Mouse (Mus musculus) MEL (cell line): ENCODE measurements around the gene Pknox2. TPM values are rescaled to one million over a fixed set of nuclear protein-coding genes. Genes with fewer than 3 reads are reported as not detected.

Experiments used
- DNase-seq: peaks from one replicate; pipeline ENCODE4 v3.0.0; 2011; ENCODE audit warnings: low read depth, low spot score
- H3K27ac ChIP-seq: 2 replicates; pipeline ENCODE4 v1.5.1; 2012; ENCODE audit warnings: low read depth, mild to moderate bottlenecking, control low read depth, low read length, moderate library complexity; ENCODE audit not compliant: control insufficient read depth
- H3K27me3 ChIP-seq, 2 experiments: fragments of 150-350 bp in 1 of 2; sonication (generic) in 1 of 2; 2 replicates each; pipeline ENCODE4 v1.6.1; 2012; ENCODE audit warnings: low read length in 2 of 2, mild to moderate bottlenecking in 2 of 2, improper control_type of control experiment in 1 of 2, moderate library complexity in 1 of 2; ENCODE audit not compliant: insufficient read depth in 2 of 2, control insufficient read depth in 1 of 2
- H3K36me3 ChIP-seq, 2 experiments: 2 replicates each; pipeline ENCODE4 v1.6.1; 2012 to 2014; ENCODE audit warnings: low read length in 2 of 2, improper control_type of control experiment in 1 of 2, inconsistent platforms in 1 of 2, mild to moderate bottlenecking in 1 of 2; ENCODE audit not compliant: insufficient read depth in 2 of 2, control insufficient read depth in 1 of 2
- H3K4me1 ChIP-seq, 2 experiments: fragments of 150-350 bp in 1 of 2; sonication (generic) in 1 of 2; 2 replicates each; pipeline ENCODE4 v1.6.1; 2012; ENCODE audit warnings: low read length in 2 of 2, improper control_type of control experiment in 1 of 2, mild to moderate bottlenecking in 1 of 2; ENCODE audit not compliant: insufficient read depth in 2 of 2, control insufficient read depth in 1 of 2
- H3K4me3 ChIP-seq, 2 experiments: fragments of 150-350 bp in 1 of 2; sonication (generic) in 1 of 2; 2 replicates each; pipeline ENCODE4 v1.5.1; 2012; ENCODE audit warnings: low read depth in 2 of 2, low read length in 2 of 2, mild to moderate bottlenecking in 2 of 2, moderate library complexity in 2 of 2, control low read depth in 1 of 2, improper control_type of control experiment in 1 of 2; ENCODE audit not compliant: control insufficient read depth in 1 of 2, insufficient read depth in 1 of 2
- H3K79me2 ChIP-seq: 2 replicates; pipeline ENCODE4 v1.6.1; 2012; ENCODE audit warnings: mild to moderate bottlenecking, low read length, moderate library complexity; ENCODE audit not compliant: control insufficient read depth, poor library complexity, insufficient read depth
- H3K9ac ChIP-seq: 2 replicates; pipeline ENCODE4 v1.6.1; 2012; ENCODE audit warnings: low read depth, mild to moderate bottlenecking, control low read depth, low read length, moderate library complexity; ENCODE audit not compliant: control insufficient read depth, poor library complexity, severe bottlenecking
- H3K9me3 ChIP-seq: fragments of 150-350 bp; sonication (generic); replicated peaks from 2 replicates; pipeline ENCODE4 v1.6.1; 2012; ENCODE audit warnings: mild to moderate bottlenecking, low read length, improper control_type of control experiment, moderate library complexity; ENCODE audit not compliant: insufficient read depth
- E2F4 ChIP-seq: IDR thresholded peaks from 2 replicates; pipeline ENCODE4 v1.6.1; 2011; ENCODE audit warnings: low read depth, low read length, improper control_type of control experiment, borderline replicate concordance
- EP300 ChIP-seq, 2 experiments: IDR thresholded peaks; 2 replicates each; pipeline ENCODE4 v1.6.1; 2011; ENCODE audit warnings: improper control_type of control experiment in 2 of 2, low read length in 2 of 2, low read depth in 1 of 2, mild to moderate bottlenecking in 1 of 2
- ETS1 ChIP-seq: IDR thresholded peaks from 2 replicates; pipeline ENCODE4 v1.6.1; 2012; ENCODE audit warnings: low read depth, mild to moderate bottlenecking, inconsistent platforms, low read length, improper control_type of control experiment, moderate library complexity
- KAT2A ChIP-seq: conservative IDR thresholded peaks from 2 replicates; pipeline ENCODE4 v1.6.1; 2012; ENCODE audit warnings: low read depth, low read length, improper control_type of control experiment, inconsistent platforms
- MAFK ChIP-seq: IDR thresholded peaks from 2 replicates; pipeline ENCODE4 v1.6.1; 2011; ENCODE audit warnings: low read depth, mild to moderate bottlenecking, low read length, improper control_type of control experiment, borderline replicate concordance
- MEF2A ChIP-seq: IDR thresholded peaks from 2 replicates; pipeline ENCODE4 v1.6.1; 2014; ENCODE audit warnings: low read depth, mild to moderate bottlenecking, inconsistent platforms, low read length, improper control_type of control experiment; ENCODE audit not compliant: poor library complexity, insufficient replicate concordance, severe bottlenecking; ENCODE audit errors: extremely low read depth
- SIN3A ChIP-seq: IDR thresholded peaks from 2 replicates; pipeline ENCODE4 v1.6.1; 2012; ENCODE audit warnings: low read length, improper control_type of control experiment, inconsistent platforms
- TAL1 ChIP-seq: IDR thresholded peaks from 2 replicates; pipeline ENCODE4 v1.6.1; 2012; ENCODE audit warnings: mild to moderate bottlenecking, inconsistent platforms, low read length, moderate library complexity, mixed read lengths
- USF1 ChIP-seq: IDR thresholded peaks from 2 replicates; pipeline ENCODE4 v1.6.1; 2014; ENCODE audit warnings: low read depth, mild to moderate bottlenecking, inconsistent platforms, low read length, improper control_type of control experiment, moderate library complexity
- ZKSCAN1 ChIP-seq: IDR thresholded peaks from 2 replicates; pipeline ENCODE4 v1.6.1; 2012; ENCODE audit warnings: low read depth, mild to moderate bottlenecking, inconsistent platforms, low read length, improper control_type of control experiment, moderate library complexity
- ZMIZ1 ChIP-seq: IDR thresholded peaks from 2 replicates; pipeline ENCODE4 v1.6.1; 2012; ENCODE audit warnings: low read depth, mild to moderate bottlenecking, inconsistent platforms, low read length, improper control_type of control experiment, moderate library complexity
- polyA plus RNA-seq, 2 experiments: library from polyadenylated mRNA; stranded (reverse) in 1 of 2; unstranded in 1 of 2; fragments of >175 nt in 1 of 2; fragments of >200 nt in 1 of 2; gene quantifications; 2 replicates each; pipeline versions ENCODE4 v1.2.1 to v1.2.4; 2012; ENCODE audit warnings: low replicate concordance in 2 of 2, low read depth in 1 of 2; ENCODE audit not compliant: insufficient read length in 2 of 2, insufficient read depth in 1 of 2, missing spikeins in 1 of 2
- total RNA-seq: library from RNA; depleted of rRNA; stranded (reverse); fragments of 300-350 nt; gene quantifications from 2 replicates; pipeline ENCODE4 v1.2.3, GENCODE M21; 2012

The Pknox2 gene
- total and polyA plus RNA-seq, 3 experiments, result not detected

DNA sequence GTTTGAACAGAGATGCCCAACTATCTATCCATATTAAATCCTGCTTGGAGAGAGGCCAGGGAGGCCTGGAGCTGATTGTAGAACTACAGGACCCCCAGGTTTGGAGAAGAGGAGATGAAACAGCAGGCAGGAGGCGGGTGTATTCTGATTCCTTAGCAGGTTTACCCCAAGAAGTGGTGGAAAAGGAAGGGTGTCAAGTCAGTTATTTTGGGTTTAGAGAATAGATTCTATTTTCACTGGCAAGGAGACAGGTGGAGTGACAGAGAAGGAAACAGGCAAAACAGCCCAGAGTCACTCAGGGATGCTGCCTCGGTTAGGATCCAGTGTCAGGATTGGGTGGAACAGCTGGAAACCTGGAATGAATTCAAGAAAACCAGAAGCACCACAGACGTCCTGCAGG lies 263.6 kb downstream of the Pknox2 start:
- H3K27me3 ChIP-seq, result peaks cover 0 to 4% of the 10 kb centered on the region in 2 experiments
- no peaks in the 10 kb centered on the region for H3K79me2 ChIP-seq
- H3K9me3 ChIP-seq, result no peaks in the 10 kb centered on the region
- no peaks in the 10 kb centered on the region for H3K36me3 ChIP-seq
- no peak for DNase-seq
- TF ChIP-seq TAL1 (no peak), ETS1 (no peak), ZKSCAN1 (no peak), MEF2A (no peak), ZMIZ1 (no peak), KAT2A (no peak)
- H3K4me3 ChIP-seq, result no peak overlapping the region
- no peak overlapping the region for H3K9ac ChIP-seq
- no peaks in the 10 kb centered on the region for H3K4me1 ChIP-seq
- no peak overlapping the region for H3K27ac ChIP-seq

DNA sequence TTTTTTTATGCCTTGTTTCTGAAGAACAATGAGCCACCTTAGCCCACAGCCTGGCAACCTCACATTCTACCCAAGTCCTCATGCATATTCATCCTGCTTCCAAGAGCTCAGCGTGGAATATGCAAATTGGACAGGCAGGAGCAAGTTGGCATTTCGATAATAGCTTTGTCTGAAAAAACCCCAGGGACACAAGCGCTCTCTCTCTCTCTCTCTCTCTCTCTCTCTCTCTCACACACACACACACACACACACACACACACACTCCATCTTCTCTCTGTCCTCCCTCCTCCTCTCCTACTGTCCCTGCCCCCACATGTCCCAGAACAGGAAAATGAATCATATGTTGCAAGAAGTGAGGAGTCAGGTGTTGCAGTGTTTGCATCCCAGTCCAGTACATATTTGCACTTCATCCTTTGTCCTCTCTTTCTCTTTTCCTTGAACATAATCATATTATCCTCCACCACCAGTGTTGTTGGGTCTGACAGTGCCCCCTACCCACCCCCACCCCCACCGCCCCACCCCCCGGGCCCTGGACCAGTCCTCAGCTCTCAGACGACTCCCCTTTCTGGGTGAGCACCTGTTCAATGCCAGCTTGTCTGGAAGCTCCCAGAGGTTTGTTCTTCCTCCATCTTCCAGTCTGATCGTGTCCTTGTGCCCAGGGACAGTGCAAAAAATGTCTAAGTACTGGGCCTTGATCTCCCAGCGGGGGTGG lies 265.0 kb downstream of the Pknox2 start:
- no peaks in the 10 kb centered on the region for H3K4me1 ChIP-seq
- no peaks in the 10 kb centered on the region for H3K9me3 ChIP-seq
- no peak overlapping the region for H3K27ac ChIP-seq
- no peak overlapping the region for H3K4me3 ChIP-seq
- H3K36me3 ChIP-seq, result no peaks in the 10 kb centered on the region
- TF ChIP-seq USF1, result no peak
- no peak for TF ChIP-seq ETS1
- TF ChIP-seq MAFK, result no peak
- TF ChIP-seq E2F4, result no peak
- TF ChIP-seq TAL1, result no peak
- no peaks in the 10 kb centered on the region for H3K79me2 ChIP-seq
- H3K27me3 ChIP-seq, result no peaks in the 10 kb centered on the region; a peak in 3 of 4 replicates
- no peak for DNase-seq
- no peak overlapping the region for H3K9ac ChIP-seq

DNA sequence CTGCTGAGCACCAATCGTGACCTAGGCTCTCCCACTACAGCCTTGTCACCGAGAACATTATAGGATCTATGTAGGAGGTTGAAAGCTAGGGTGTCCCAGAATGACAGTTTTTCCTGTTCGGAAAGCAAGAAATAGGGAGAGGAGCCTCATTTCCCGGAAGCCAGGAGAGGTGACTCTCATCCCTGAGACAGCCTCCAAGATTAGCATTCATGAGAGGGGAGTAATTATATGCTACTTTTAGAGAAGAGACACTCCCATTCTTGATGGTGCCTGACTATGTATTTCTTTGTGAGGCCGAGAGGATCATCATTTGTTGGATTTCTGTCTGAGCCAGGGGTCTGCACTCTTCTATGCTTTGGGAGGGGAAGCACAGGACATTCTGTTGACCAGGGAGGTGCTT lies 265.6 kb downstream of the Pknox2 start:
- Histone ChIP-seq H3K4me3 (no peak overlapping the region), H3K36me3 (no peaks in the 10 kb centered on the region), H3K9ac (no peak overlapping the region), H3K27me3 (no peaks in the 10 kb centered on the region; a peak in 2 of 4 replicates), H3K4me1 (no peaks in the 10 kb centered on the region), H3K9me3 (no peaks in the 10 kb centered on the region), H3K79me2 (no peaks in the 10 kb centered on the region), H3K27ac (no peak overlapping the region)
- TF ChIP-seq SIN3A, result no peak
- no peak for TF ChIP-seq EP300 (IDR thresholded peaks at IDR 0.05; ENCODE audit: low read depth in 1 of 2, low read length in 2 of 2)
- no peak for DNase-seq
